Mouse (Mus musculus): ENCODE measurements around the gene Slc30a7.
A peak's percentile ranks its signal among the peaks of the same experiment; 100 is the strongest.
"Not testable (repeated sequence)": the region's sequence is repeated elsewhere in the genome, so short reads cannot be mapped to it uniquely, and the experiment has no call there.

Gene Slc30a7

DNA sequence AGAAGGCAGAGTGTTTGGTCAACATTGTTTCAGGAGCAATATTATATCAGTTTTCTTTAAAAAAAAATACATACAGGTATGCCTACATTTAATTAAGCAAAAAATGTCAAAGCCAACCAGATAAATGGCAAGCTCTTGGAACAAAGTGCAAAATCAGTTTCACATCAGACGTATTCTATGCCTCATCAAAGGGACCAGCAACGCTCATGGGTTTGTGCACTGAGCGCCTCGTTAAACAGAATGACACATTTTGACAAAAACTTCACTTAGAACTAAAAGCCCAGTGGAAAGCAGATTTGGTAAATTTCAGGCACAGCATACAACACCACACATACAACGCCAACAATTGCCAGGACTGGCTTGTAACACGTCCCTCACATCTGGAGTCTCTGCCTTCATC lies 62.8 kb downstream of the Slc30a7 start:
- DNase-seq, result no peak

- DNase-seq, result no peak
Observed at GRCm38 (mm10) chr3:115941464-115941863, 65.7 kb downstream of the Slc30a7 start.

- DNase-seq, result no peak
Observed at GRCm38 (mm10) chr3:115940510-115940909, 66.7 kb downstream of the Slc30a7 start.

- DNase-seq, result no peak
Observed at GRCm38 (mm10) chr3:115937807-115938206, 69.4 kb downstream of the Slc30a7 start.

DNA sequence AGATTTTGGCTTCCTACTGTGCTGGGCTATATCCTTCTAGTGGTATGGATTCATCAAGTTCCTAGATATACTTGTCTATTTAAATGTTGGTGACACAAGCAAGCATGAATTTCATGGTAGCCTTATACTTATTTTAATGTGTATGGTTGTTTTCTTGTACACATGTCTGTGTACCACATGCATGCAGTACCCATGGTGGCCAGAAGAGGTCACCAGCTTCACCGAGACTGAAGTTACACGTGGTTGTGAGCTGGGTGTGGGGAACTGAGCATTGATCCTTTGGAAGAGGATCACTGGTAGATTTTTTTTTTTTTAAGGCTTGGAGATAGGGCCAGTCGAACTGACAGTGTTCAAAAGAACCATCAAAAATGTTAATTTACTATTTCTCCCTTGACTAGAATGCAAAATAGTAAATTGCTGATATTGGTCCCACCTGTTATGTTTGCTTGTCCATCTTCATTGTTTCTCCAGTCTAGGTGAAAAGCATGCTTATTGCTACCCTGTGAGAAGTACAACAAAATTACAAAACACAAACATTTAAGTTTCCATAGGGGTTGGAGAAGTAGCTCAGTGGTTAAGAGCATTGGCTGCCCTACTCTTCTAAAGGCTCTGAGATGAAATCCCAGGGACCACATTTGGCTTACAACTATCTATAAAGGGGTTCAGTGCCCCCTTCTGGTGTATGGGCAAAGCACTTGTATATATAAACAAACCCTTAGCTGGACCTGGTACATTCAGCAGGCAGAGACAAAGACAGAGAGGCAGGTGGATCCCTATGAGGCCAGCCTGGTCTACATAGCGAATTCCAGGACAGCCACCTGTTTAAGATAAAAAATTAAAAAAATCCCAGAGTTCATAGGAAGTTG lies 70.2 kb downstream of the Slc30a7 start:
- no peak for DNase-seq

GRCm38 (mm10) chr3:115933293-115934186 lies 73.7 kb downstream of the Slc30a7 start:
- DNase-seq, result peak; percentile 60

DNA sequence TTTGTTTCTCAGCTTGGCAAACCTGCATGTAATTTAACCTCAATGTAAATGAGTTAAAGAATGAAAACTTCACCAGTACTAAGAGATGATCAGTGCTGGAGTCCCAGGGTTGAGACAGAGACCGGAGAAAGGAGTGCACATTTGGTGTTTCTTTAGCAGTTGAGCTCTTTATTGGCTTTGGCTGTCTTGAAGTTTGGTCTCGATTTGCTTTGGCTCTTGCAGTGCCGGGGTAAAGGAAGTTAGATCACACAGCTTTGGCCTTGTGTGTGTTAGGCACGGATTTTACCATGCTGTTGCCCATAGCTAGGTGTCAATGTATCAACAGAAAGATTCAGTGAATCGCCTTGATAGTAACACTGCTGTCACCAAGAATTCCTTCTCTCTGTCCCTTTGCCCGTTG lies 75.5 kb downstream of the Slc30a7 start:
- DNase-seq, result no peak

DNA sequence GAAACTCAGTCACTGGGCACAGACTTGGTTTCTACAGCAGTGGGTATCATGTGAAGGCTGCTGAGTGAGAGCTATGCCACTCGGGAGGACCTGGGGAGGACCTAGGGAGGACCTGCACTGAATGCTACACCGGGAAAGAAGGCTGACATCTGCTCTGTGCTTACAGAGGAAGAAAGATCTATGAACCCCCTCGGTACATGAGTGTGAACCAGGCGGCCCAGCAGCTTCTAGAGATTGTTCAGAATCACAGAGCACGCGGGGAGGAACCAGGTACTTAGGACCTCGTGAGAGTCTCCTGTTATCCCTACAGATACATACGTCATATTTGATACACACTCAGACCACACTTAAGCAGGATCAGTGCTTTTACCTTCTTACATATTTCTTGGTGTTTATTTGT lies 80.7 kb downstream of the Slc30a7 start:
- DNase-seq, result no peak

DNA sequence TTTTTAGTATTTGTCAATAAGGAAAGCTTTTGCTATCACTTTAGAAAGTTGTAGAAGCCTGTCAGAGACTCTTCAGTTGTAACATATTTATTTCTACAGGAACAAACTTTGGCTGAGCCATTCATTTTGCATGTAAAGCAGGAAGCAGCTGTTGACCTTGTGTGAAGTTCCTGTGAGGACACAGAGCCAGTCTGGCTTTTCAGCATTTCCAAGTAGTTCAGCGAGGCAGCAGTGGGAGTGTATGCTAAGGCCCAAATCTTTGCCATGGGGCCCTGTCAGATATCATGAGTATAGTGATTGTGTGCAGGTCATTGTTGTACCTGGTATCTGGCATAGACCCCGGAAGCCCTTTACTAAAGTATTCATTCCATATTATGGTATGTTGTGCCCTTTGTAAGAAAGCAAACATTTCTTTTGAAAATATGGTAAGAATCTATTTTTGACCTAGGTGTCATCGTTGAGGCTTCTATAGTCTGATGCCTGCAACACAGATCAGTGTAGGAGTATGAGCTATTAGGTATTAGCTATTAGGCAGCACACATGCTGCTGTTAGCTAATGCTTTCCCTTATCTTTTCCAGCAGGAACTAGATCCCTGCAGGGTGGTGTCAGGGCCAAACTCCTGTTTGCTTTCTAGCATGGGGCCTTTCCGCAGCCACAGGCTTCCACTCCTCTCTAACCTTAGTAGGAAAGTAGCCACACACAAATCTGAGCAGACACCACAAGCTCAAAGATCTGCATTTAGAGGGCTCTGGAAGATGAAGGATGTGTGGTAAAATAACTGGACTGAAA lies 82.6 kb downstream of the Slc30a7 start:
- no peak for DNase-seq

- DNase-seq, result not testable (repeated sequence)
Observed at GRCm38 (mm10) chr3:115907406-115907805, 99.8 kb downstream of the Slc30a7 start.

DNA sequence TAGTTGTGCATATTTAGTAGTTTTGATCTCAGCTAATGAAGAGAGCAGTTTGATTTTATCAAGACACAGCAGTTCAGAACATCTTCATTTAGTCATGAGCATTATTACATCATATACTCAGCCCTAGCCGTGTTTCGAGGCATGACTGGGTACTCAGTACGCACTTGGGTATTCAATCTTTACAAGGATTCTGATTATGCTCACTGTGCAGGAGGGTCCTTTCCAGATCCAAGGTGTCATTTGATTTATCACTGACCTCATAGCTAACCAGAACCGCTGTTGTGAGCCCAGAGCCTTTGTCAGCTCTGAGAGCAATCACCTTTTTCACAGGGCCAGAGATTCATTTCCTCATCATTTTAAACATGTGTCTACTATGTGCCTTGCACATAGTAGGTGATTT lies 101.6 kb downstream of the Slc30a7 start:
- no peak for DNase-seq

DNA sequence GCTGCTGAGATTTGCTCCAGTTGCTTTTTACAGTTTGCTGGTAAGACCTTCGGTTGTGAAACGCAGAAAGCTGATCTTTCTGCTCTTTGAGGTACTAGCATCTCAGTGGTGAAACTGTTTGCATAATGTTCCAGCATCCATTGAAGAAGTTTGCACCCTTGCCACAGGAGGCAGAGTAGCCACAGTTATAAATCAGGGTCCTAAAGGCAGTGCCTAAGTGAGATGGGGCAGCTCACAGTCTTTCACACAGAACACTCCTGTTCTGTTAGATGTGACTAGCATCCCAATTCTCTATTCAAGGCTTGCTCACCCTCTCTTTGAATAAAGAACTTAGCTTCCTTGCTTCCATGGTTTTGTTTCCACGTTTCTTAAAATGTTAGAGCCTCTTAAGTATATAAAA lies 102.1 kb downstream of the Slc30a7 start:
- no peak for DNase-seq

DNA sequence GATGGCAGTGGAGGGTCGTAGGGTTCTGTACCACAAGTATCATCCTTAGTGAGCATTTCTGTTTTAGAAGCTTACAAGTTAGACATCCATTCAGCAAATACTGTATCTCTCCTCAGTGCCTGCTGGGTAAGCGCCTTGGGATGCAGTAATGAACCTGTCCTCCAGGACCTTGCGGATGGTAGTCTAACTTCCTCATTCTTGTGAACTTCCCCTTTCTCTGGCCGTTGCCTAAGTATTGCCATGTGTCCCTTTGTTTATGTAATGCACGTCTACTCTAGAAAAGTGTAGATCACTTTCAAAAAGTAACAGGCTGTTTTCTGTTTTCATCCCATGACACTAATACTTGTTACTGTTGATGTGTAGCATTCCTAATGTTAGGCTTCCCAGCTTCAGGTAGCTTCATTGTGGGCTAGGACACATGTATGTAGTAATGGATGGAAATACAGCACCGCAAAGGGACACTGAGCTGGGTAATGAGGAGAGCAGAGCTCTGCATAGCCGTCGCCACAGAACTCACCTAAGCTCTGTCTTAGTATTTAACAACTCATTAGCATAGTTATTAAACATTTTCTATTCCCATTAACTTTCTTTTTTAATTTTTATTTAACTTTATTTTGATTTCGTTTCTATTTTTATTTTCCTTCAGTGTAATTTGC lies 104.8 kb downstream of the Slc30a7 start:
- no peak for DNase-seq

- DNase-seq, result no peak
Observed at GRCm38 (mm10) chr3:115898354-115898948, 108.8 kb downstream of the Slc30a7 start.

- no peak for DNase-seq
Observed at GRCm38 (mm10) chr3:115893166-115893565, 114.0 kb downstream of the Slc30a7 start.

DNA sequence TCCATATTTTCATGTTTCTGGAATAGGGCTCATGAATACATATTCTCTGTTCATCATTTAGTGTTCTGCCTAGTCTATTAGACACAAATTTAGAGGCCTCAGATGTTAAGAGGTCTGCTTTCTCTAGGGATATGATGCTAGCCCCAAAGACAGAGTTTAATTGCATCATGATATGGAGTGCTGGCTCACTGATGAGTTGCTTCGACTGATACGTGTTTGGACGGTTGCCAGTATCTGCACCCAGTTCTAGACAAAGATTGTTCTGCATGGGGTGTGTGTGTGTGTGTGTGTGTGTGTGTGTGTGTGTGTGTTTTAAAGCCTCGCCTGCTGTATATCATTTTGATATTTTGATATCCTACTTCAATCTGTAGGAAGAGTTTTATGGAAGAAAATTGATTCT lies 114.9 kb downstream of the Slc30a7 start:
- DNase-seq, result no peak

All from right cerebral cortex, postnatal 25 days (tissue).